Mouse (Mus musculus): ENCODE measurements around the gene Spata13.

- TF ChIP-seq GATA1 (IDR thresholded peaks at IDR 0.05; ENCODE audit: borderline replicate concordance, low read length) (no peak), CTCF (IDR thresholded peaks at IDR 0.05; ENCODE audit: low read depth, low read length) (no peak)
These were observed 30.8 kb downstream of the Spata13 start for GRCm38 (mm10) chr14:60664641-60665040.
